Mouse (Mus musculus) erythroblast, embryonic 14.5 days (primary cell): ENCODE measurements around the gene Apod.

Experiments used
- GATA1 ChIP-seq: IDR thresholded peaks from 2 replicates; pipeline ENCODE4 v1.6.1; 2012; ENCODE audit warnings: low read length, inconsistent platforms, mixed read lengths
- TAL1 ChIP-seq: IDR thresholded peaks from 3 replicates; pipeline ENCODE4 v1.6.1; 2012; ENCODE audit warnings: low read length, inconsistent platforms, mixed read lengths

DNA sequence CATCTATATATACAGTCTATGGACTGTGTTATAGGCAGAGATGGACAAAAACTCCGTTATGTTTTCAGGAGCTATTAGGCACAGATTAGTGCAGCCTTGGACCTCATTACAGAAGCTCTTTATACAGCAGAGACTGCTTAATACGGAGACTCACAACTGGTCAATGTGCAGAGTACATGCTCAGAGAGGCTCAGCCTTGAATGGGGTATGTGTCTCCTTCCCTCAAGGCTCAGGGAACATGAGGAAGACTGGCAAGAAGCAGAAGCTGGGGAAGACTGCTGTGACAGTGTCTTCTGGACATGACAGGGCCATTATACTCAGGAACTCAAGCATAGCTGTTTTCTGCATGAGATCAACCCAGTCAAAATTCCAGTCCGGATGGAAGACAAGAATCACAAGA, 58.9 kb downstream of the Apod start:
- no peak for TF ChIP-seq TAL1
- no peak for TF ChIP-seq GATA1
